Mouse (Mus musculus): Measurements from ENCODE around the gene Ssbp4. TPM values are rescaled to one million over a fixed set of nuclear protein-coding genes. Genes with fewer than 3 reads are reported as not detected.
"Not testable (repeated sequence)": the region's sequence is repeated elsewhere in the genome, so short reads cannot be mapped to it uniquely, and the experiment has no call there.

Gene Ssbp4
- polyA plus RNA-seq, 1 experiment from 2014 or later = 122 TPM

GRCm38 (mm10) chr8:70596216-70596615, 12.5 kb downstream of the Ssbp4 start:
- H3K4me2 ChIP-seq (replicated peaks; ENCODE audit: low read depth, low read length) = no peak overlapping the region
- H3K9ac ChIP-seq (replicated peaks; ENCODE audit: low read depth, low read length) = no peak overlapping the region
- H3K36me3 ChIP-seq (ENCODE audit: control insufficient read depth, insufficient read depth, low read length) = peaks cover 14% of the 10 kb centered on the region; the same call in 1 of the 2 replicates
- no peaks in the 10 kb centered on the region for H3K27me3 ChIP-seq (ENCODE audit: control insufficient read depth, insufficient read depth, low read length)
- H3K9me3 ChIP-seq (ENCODE audit: control insufficient read depth, low read depth, low read length) = no peaks in the 10 kb centered on the region
- H3K27ac ChIP-seq (ENCODE audit: low read length) = no peak overlapping the region
- 94% methylated on average over 18 of the region's 18 CpGs for WGBS
- no peak for ATAC-seq (ENCODE audit: insufficient number of reproducible peaks, insufficient read depth, low FRiP score, low read depth)
- peaks cover 54% of the 10 kb centered on the region for H3K4me1 ChIP-seq (ENCODE audit: control insufficient read depth, insufficient read depth, low read length)
- H3K4me3 ChIP-seq (ENCODE audit: low read depth, low read length) = no peak overlapping the region

- no peak overlapping the region for H3K4me2 ChIP-seq (replicated peaks; ENCODE audit: low read depth, low read length)
- no peak overlapping the region for H3K27ac ChIP-seq (ENCODE audit: low read length)
- no peaks in the 10 kb centered on the region for H3K27me3 ChIP-seq (ENCODE audit: control insufficient read depth, insufficient read depth, low read length)
- 92% methylated on average over 12 of the region's 12 CpGs for WGBS
- H3K9me3 ChIP-seq (ENCODE audit: control insufficient read depth, low read depth, low read length) = no peaks in the 10 kb centered on the region
- no peak overlapping the region for H3K4me3 ChIP-seq (ENCODE audit: low read depth, low read length)
- peaks cover 50% of the 10 kb centered on the region for H3K4me1 ChIP-seq (ENCODE audit: control insufficient read depth, insufficient read depth, low read length)
- no peak overlapping the region for H3K9ac ChIP-seq (replicated peaks; ENCODE audit: low read depth, low read length)
- H3K36me3 ChIP-seq (ENCODE audit: control insufficient read depth, insufficient read depth, low read length) = peaks cover 14% of the 10 kb centered on the region; the same call in 1 of the 2 replicates
- ATAC-seq (ENCODE audit: insufficient number of reproducible peaks, insufficient read depth, low FRiP score, low read depth) = no peak
These were observed 12.9 kb downstream of the Ssbp4 start for GRCm38 (mm10) chr8:70595811-70596210.

GRCm38 (mm10) chr8:70594621-70595564, 13.8 kb downstream of the Ssbp4 start:
- peak overlapping the region; percentile 88 for H3K4me2 ChIP-seq (replicated peaks; ENCODE audit: low read depth, low read length)
- H3K4me3 ChIP-seq (ENCODE audit: low read depth, low read length) = peak overlapping the region; percentile 70
- no peaks in the 10 kb centered on the region for H3K27me3 ChIP-seq (ENCODE audit: control insufficient read depth, insufficient read depth, low read length)
- H3K9ac ChIP-seq (replicated peaks; ENCODE audit: low read depth, low read length) = peak overlapping the region; percentile 65
- peaks cover 14% of the 10 kb centered on the region; the same call in 1 of the 2 replicates for H3K36me3 ChIP-seq (ENCODE audit: control insufficient read depth, insufficient read depth, low read length)
- H3K9me3 ChIP-seq (ENCODE audit: control insufficient read depth, low read depth, low read length) = no peaks in the 10 kb centered on the region
- H3K27ac ChIP-seq (ENCODE audit: low read length) = peak overlapping the region; percentile 83; the same call in 1 of the 2 replicates
- ATAC-seq (ENCODE audit: insufficient number of reproducible peaks, insufficient read depth, low FRiP score, low read depth) = peak; percentile 3; the same call in 1 of the 2 replicates
- H3K4me1 ChIP-seq (ENCODE audit: control insufficient read depth, insufficient read depth, low read length) = peaks cover 40% of the 10 kb centered on the region
- 7% methylated on average over 82 of the region's 82 CpGs for WGBS

- Histone ChIP-seq H3K4me1 (ENCODE audit: control insufficient read depth, insufficient read depth, low read length) (peaks cover 34% of the 10 kb centered on the region), H3K27me3 (ENCODE audit: control insufficient read depth, insufficient read depth, low read length) (no peaks in the 10 kb centered on the region), H3K36me3 (ENCODE audit: control insufficient read depth, insufficient read depth, low read length) (peaks cover 16% of the 10 kb centered on the region; the same call in 1 of the 2 replicates), H3K4me2 (replicated peaks; ENCODE audit: low read depth, low read length) (peak within 1 kb of the TSS; percentile 88), H3K9me3 (ENCODE audit: control insufficient read depth, low read depth, low read length) (no peaks in the 10 kb centered on the region), H3K9ac (replicated peaks; ENCODE audit: low read depth, low read length) (peak within 1 kb of the TSS; percentile 65), H3K27ac (ENCODE audit: low read length) (peak within 1 kb of the TSS; percentile 83; the same call in 1 of the 2 replicates), H3K4me3 (ENCODE audit: low read depth, low read length) (peak within 1 kb of the TSS; percentile 70)
- under 1% methylated on average over 40 of the region's 40 CpGs for WGBS
- peak; percentile 91 for ATAC-seq (ENCODE audit: insufficient number of reproducible peaks, insufficient read depth, low FRiP score, low read depth)
These were observed 14.6 kb downstream of the Ssbp4 start, which contains the start of gene Isyna1 for GRCm38 (mm10) chr8:70593961-70594609. Isyna1 (plus strand) TSS chr8:70594373.

GRCm38 (mm10) chr8:70593173-70593572, 15.5 kb downstream of the Ssbp4 start:
- WGBS = 40% methylated on average over 8 of the region's 8 CpGs
- Histone ChIP-seq H3K4me1 (ENCODE audit: control insufficient read depth, insufficient read depth, low read length) (peaks cover 25% of the 10 kb centered on the region), H3K27me3 (ENCODE audit: control insufficient read depth, insufficient read depth, low read length) (no peaks in the 10 kb centered on the region), H3K9ac (replicated peaks; ENCODE audit: low read depth, low read length) (no peak overlapping the region; the same call in 1 of the 2 replicates), H3K4me3 (ENCODE audit: low read depth, low read length) (peak overlapping the region; percentile 70; the same call in 1 of the 2 replicates), H3K27ac (ENCODE audit: low read length) (peak overlapping the region; percentile 77; the same call in 1 of the 2 replicates), H3K9me3 (ENCODE audit: control insufficient read depth, low read depth, low read length) (no peaks in the 10 kb centered on the region), H3K36me3 (ENCODE audit: control insufficient read depth, insufficient read depth, low read length) (peaks cover 20% of the 10 kb centered on the region), H3K4me2 (replicated peaks; ENCODE audit: low read depth, low read length) (peak overlapping the region; percentile 88)
- ATAC-seq (ENCODE audit: insufficient number of reproducible peaks, insufficient read depth, low FRiP score, low read depth) = no peak

- peaks cover 22% of the 10 kb centered on the region for H3K36me3 ChIP-seq (ENCODE audit: control insufficient read depth, insufficient read depth, low read length)
- peaks cover 13% of the 10 kb centered on the region for H3K4me1 ChIP-seq (ENCODE audit: control insufficient read depth, insufficient read depth, low read length)
- WGBS = 84% methylated on average over 12 of the region's 12 CpGs
- no peak overlapping the region for H3K4me2 ChIP-seq (replicated peaks; ENCODE audit: low read depth, low read length)
- peak overlapping the region; percentile 48; the same call in 1 of the 2 replicates for H3K27ac ChIP-seq (ENCODE audit: low read length)
- no peaks in the 10 kb centered on the region for H3K9me3 ChIP-seq (ENCODE audit: control insufficient read depth, low read depth, low read length)
- ATAC-seq (ENCODE audit: insufficient number of reproducible peaks, insufficient read depth, low FRiP score, low read depth) = no peak
- no peak overlapping the region for H3K9ac ChIP-seq (replicated peaks; ENCODE audit: low read depth, low read length)
- H3K4me3 ChIP-seq (ENCODE audit: low read depth, low read length) = no peak overlapping the region
- no peaks in the 10 kb centered on the region for H3K27me3 ChIP-seq (ENCODE audit: control insufficient read depth, insufficient read depth, low read length)
These were observed 17.1 kb downstream of the Ssbp4 start for GRCm38 (mm10) chr8:70591569-70591968.

GRCm38 (mm10) chr8:70587955-70588354, 20.7 kb downstream of the Ssbp4 start:
- H3K27ac ChIP-seq (ENCODE audit: low read length); H3K9me3 ChIP-seq (ENCODE audit: control insufficient read depth, low read depth, low read length); H3K9ac ChIP-seq (replicated peaks; ENCODE audit: low read depth, low read length); H3K27me3 ChIP-seq (ENCODE audit: control insufficient read depth, insufficient read depth, low read length); H3K4me3 ChIP-seq (ENCODE audit: low read depth, low read length); ATAC-seq (ENCODE audit: insufficient number of reproducible peaks, insufficient read depth, low FRiP score, low read depth); H3K4me2 ChIP-seq (replicated peaks; ENCODE audit: low read depth, low read length); H3K4me1 ChIP-seq (ENCODE audit: control insufficient read depth, insufficient read depth, low read length): not testable (repeated sequence)
- WGBS = 91% methylated on average over 4 of the region's 4 CpGs
- H3K36me3 ChIP-seq (ENCODE audit: control insufficient read depth, insufficient read depth, low read length) = peaks cover 45% of the 10 kb centered on the region

- H3K9me3 ChIP-seq (ENCODE audit: control insufficient read depth, low read depth, low read length) = no peaks in the 10 kb centered on the region
- peaks cover 64% of the 10 kb centered on the region for H3K36me3 ChIP-seq (ENCODE audit: control insufficient read depth, insufficient read depth, low read length)
- ATAC-seq (ENCODE audit: insufficient number of reproducible peaks, insufficient read depth, low FRiP score, low read depth) = peak; percentile 42; the same call in 1 of the 2 replicates
- no peaks in the 10 kb centered on the region for H3K4me1 ChIP-seq (ENCODE audit: control insufficient read depth, insufficient read depth, low read length)
- 35% methylated on average over 7 of the region's 7 CpGs for WGBS
- H3K4me2 ChIP-seq (replicated peaks; ENCODE audit: low read depth, low read length) = no peak overlapping the region
- H3K4me3 ChIP-seq (ENCODE audit: low read depth, low read length) = no peak overlapping the region
- H3K9ac ChIP-seq (replicated peaks; ENCODE audit: low read depth, low read length) = no peak overlapping the region
- no peak overlapping the region for H3K27ac ChIP-seq (ENCODE audit: low read length)
- H3K27me3 ChIP-seq (ENCODE audit: control insufficient read depth, insufficient read depth, low read length) = no peaks in the 10 kb centered on the region
These were observed 23.4 kb downstream of the Ssbp4 start for GRCm38 (mm10) chr8:70585258-70585652.
